Mouse (Mus musculus) stomach, embryonic 14.5 days (tissue): ENCODE data around the gene Fam214a. TPM values are rescaled to one million over a fixed set of nuclear protein-coding genes. Genes with fewer than 3 reads are reported as not detected.

Source experiments
- ATAC-seq: fragments of 200-750 bp; cut with Nextera tagmentation; 2 replicates; pipeline ENCODE4 v1.8.0; 2017; ENCODE audit warnings: low read depth, moderate TSS enrichment; ENCODE audit not compliant: insufficient number of reproducible peaks, insufficient read depth, low FRiP score
- H3K27ac ChIP-seq: fragments of 300-500 bp; sonication (generic); 2 replicates; pipeline ENCODE4 v1.5.1; 2014; ENCODE audit warnings: mild to moderate bottlenecking, low read length, moderate library complexity, mixed read lengths
- H3K27me3 ChIP-seq: fragments of 300-500 bp; sonication (generic); 2 replicates; pipeline ENCODE4 v1.6.1; 2014; ENCODE audit warnings: low read length, control low read depth, mixed read lengths; ENCODE audit not compliant: control insufficient read depth, insufficient read depth
- H3K36me3 ChIP-seq: fragments of 300-500 bp; sonication (generic); 2 replicates; pipeline ENCODE4 v1.6.1; 2014; ENCODE audit warnings: mild to moderate bottlenecking, control low read depth, low read length, moderate library complexity, mixed read lengths; ENCODE audit not compliant: control insufficient read depth, insufficient read depth
- H3K4me1 ChIP-seq: fragments of 300-500 bp; sonication (generic); 2 replicates; pipeline ENCODE4 v1.6.1; 2014; ENCODE audit warnings: low read length, control low read depth, mixed read lengths; ENCODE audit not compliant: control insufficient read depth, insufficient read depth
- H3K4me2 ChIP-seq: fragments of 300-500 bp; sonication (generic); replicated peaks from 2 replicates; pipeline ENCODE4 v1.6.1; 2014; ENCODE audit warnings: low read depth, low read length, control low read depth
- H3K4me3 ChIP-seq: fragments of 300-500 bp; sonication (generic); 2 replicates; pipeline ENCODE4 v1.5.1; 2014; ENCODE audit warnings: low read depth, low read length, control low read depth
- H3K9ac ChIP-seq: fragments of 300-500 bp; sonication (generic); replicated peaks from 2 replicates; pipeline ENCODE4 v1.6.1; 2014; ENCODE audit warnings: low read depth, mild to moderate bottlenecking, control low read depth, low read length, moderate library complexity, mixed read lengths
- H3K9me3 ChIP-seq: fragments of 300-500 bp; sonication (generic); 2 replicates; pipeline ENCODE4 v1.6.1; 2016; ENCODE audit warnings: low read depth, low read length, control low read depth; ENCODE audit not compliant: control insufficient read depth
- WGBS: fragments of 180-500 bp; shearing (Covaris S2); extraction: QIAGEN DNeasy Blood & Tissue Kit; methylation state at CpG from one replicate; pipeline ENCODE4 v1.1.7; 2014; 5-methylcytosine and 5-hydroxymethylcytosine counted together
- polyA plus RNA-seq: library from polyadenylated mRNA; unstranded; fragments of >200 nt; fragmentation: Nextera tagmentation; extraction: Ambion mirVana; gene quantifications from 2 replicates; pipeline ENCODE4 v1.2.1, GENCODE M21; 2014

Gene Fam214a
- polyA plus RNA-seq, 1 experiment from 2014 or later = 15.0 TPM

GRCm38 (mm10) chr9:75025689-75026088, 73.0 kb downstream of the Fam214a start:
- Histone ChIP-seq H3K4me1 (peaks cover 2% of the 10 kb centered on the region; the same call in 1 of the 2 replicates), H3K27me3 (no peaks in the 10 kb centered on the region), H3K9ac (no peak overlapping the region), H3K27ac (no peak overlapping the region), H3K36me3 (peaks cover 3% of the 10 kb centered on the region; the same call in 1 of the 2 replicates), H3K9me3 (no peaks in the 10 kb centered on the region), H3K4me2 (no peak overlapping the region), H3K4me3 (no peak overlapping the region)
- ATAC-seq = no peak
- WGBS = 71% methylated on average over 6 of the region's 6 CpGs

GRCm38 (mm10) chr9:75032408-75032807, 79.7 kb downstream of the Fam214a start:
- Histone ChIP-seq H3K36me3 (no peaks in the 10 kb centered on the region), H3K4me1 (no peaks in the 10 kb centered on the region), H3K4me2 (no peak overlapping the region), H3K27ac (no peak overlapping the region), H3K9ac (no peak overlapping the region), H3K27me3 (no peaks in the 10 kb centered on the region), H3K9me3 (no peaks in the 10 kb centered on the region), H3K4me3 (no peak overlapping the region)
- WGBS = 100% methylated on average over 1 of the region's 1 CpGs
- ATAC-seq = no peak

GRCm38 (mm10) chr9:75033141-75033540, 80.5 kb downstream of the Fam214a start:
- ATAC-seq = no peak
- H3K27me3 ChIP-seq = no peaks in the 10 kb centered on the region
- no peak overlapping the region for H3K27ac ChIP-seq
- 58% methylated on average over 7 of the region's 7 CpGs for WGBS
- no peak overlapping the region for H3K9ac ChIP-seq
- no peaks in the 10 kb centered on the region for H3K9me3 ChIP-seq
- no peaks in the 10 kb centered on the region for H3K4me1 ChIP-seq
- H3K4me3 ChIP-seq = no peak overlapping the region
- H3K4me2 ChIP-seq = no peak overlapping the region
- no peaks in the 10 kb centered on the region for H3K36me3 ChIP-seq

GRCm38 (mm10) chr9:75034691-75035090, 82.0 kb downstream of the Fam214a start:
- no peaks in the 10 kb centered on the region for H3K27me3 ChIP-seq
- H3K4me3 ChIP-seq = no peak overlapping the region
- H3K4me1 ChIP-seq = no peaks in the 10 kb centered on the region
- H3K4me2 ChIP-seq = no peak overlapping the region
- no peak overlapping the region for H3K27ac ChIP-seq
- ATAC-seq = no peak
- WGBS = 35% methylated on average over 1 of the region's 1 CpGs
- H3K9me3 ChIP-seq = no peaks in the 10 kb centered on the region
- no peak overlapping the region for H3K9ac ChIP-seq
- H3K36me3 ChIP-seq = no peaks in the 10 kb centered on the region

GRCm38 (mm10) chr9:75035944-75036343, 83.3 kb downstream of the Fam214a start:
- Histone ChIP-seq H3K9me3 (no peaks in the 10 kb centered on the region), H3K36me3 (no peaks in the 10 kb centered on the region), H3K27ac (no peak overlapping the region), H3K4me2 (no peak overlapping the region), H3K4me3 (no peak overlapping the region), H3K27me3 (no peaks in the 10 kb centered on the region), H3K9ac (no peak overlapping the region), H3K4me1 (no peaks in the 10 kb centered on the region)
- WGBS = 74% methylated on average over 4 of the region's 4 CpGs
- no peak for ATAC-seq

- Histone ChIP-seq H3K4me1 (no peaks in the 10 kb centered on the region), H3K27ac (peak within 1 kb of the TSS; percentile 74), H3K9ac (peak within 1 kb of the TSS; percentile 88), H3K9me3 (no peaks in the 10 kb centered on the region), H3K36me3 (no peaks in the 10 kb centered on the region; the same call in 1 of the 2 replicates), H3K4me3 (peak within 1 kb of the TSS; percentile 99), H3K27me3 (no peaks in the 10 kb centered on the region), H3K4me2 (peak within 1 kb of the TSS; percentile 55)
- peak; percentile 91 for ATAC-seq
- under 1% methylated on average over 69 of the region's 73 CpGs for WGBS
Observed at GRCm38 (mm10) chr9:75037451-75038356, 85.0 kb downstream of the Fam214a start, which contains the start of gene Arpp19. Gene Arpp19 (plus strand): TSS chr9:75037614.

- H3K36me3 ChIP-seq = peaks cover 3% of the 10 kb centered on the region; the same call in 1 of the 2 replicates
- H3K9ac ChIP-seq = peak overlapping the region; percentile 88
- no peaks in the 10 kb centered on the region for H3K9me3 ChIP-seq
- peak overlapping the region; percentile 55 for H3K4me2 ChIP-seq
- ATAC-seq = no peak; the same call in 1 of the 2 replicates
- H3K4me1 ChIP-seq = no peaks in the 10 kb centered on the region
- no peaks in the 10 kb centered on the region for H3K27me3 ChIP-seq
- H3K4me3 ChIP-seq = peak overlapping the region; percentile 99
- no peak overlapping the region for H3K27ac ChIP-seq
- under 1% methylated on average over 10 of the region's 10 CpGs for WGBS
Observed at GRCm38 (mm10) chr9:75038357-75038688, 85.6 kb downstream of the Fam214a start.

GRCm38 (mm10) chr9:75040566-75040965, 87.9 kb downstream of the Fam214a start:
- WGBS = 85% methylated on average over 2 of the region's 2 CpGs
- Histone ChIP-seq H3K27ac (no peak overlapping the region), H3K9me3 (no peaks in the 10 kb centered on the region), H3K4me2 (no peak overlapping the region), H3K4me1 (no peaks in the 10 kb centered on the region), H3K9ac (no peak overlapping the region), H3K27me3 (no peaks in the 10 kb centered on the region), H3K4me3 (no peak overlapping the region), H3K36me3 (peaks cover 4% of the 10 kb centered on the region; the same call in 1 of the 2 replicates)
- no peak for ATAC-seq
